Mouse (Mus musculus) urinary bladder, adult 2 months (tissue): Measurements from ENCODE around the gene Rbks. TPM values are rescaled to one million over a fixed set of nuclear protein-coding genes. Genes with fewer than 3 reads are reported as not detected.
"Not testable (repeated sequence)": the region's sequence is repeated elsewhere in the genome, so short reads cannot be mapped to it uniquely, and the experiment has no call there.

ENCODE experiments used
- DNase-seq: peaks from one replicate; pipeline ENCODE4 v3.0.0; 2022; ENCODE audit warnings: low spot score
- polyA plus RNA-seq: library from polyadenylated mRNA; depleted of rRNA; stranded (reverse); fragments of >200 nt; gene quantifications from 2 replicates; pipeline ENCODE4 v1.2.3, GENCODE M21; 2012

The Rbks gene
- polyA plus RNA-seq, 1 experiment: 3.9 TPM

DNA sequence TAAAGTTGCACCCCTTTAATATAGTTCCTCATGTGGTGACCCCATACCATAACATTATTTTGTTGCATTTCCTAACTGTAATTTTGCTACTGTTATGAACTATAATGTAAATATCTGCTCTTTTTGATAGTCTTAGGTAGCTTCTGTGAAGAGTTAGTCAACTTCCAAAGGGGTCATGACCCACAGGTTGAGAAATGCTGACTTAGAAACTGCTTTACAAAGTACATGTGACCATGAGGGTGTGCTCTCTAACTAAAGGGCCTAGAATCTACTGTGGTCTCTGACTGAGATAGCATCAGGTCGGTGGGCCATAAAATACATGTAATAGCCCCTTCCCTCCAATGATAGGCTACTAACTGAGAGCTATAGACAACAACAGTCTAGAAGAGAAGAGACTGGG lies 19.4 kb downstream of the Rbks start:
- DNase-seq: no peak

DNA sequence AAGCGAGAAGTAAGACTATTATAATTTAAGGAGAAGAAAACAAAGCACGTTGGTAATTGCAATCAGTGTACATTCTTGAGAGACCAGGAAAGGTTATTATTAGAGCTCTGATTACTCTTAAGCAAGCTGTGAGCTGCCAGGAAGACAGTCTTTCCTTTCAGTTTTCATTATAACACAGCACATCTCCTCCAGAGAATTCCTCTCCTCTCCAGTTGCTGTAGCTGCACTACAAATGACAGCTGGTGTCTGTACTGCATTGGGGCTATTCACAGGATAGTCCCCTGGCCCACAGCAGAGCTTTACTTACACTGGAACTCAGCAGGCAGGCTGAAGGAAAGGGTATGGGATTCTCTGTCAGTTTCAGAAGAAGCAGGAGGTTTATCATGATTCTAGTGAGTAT lies 24.0 kb downstream of the Rbks start:
- no peak for DNase-seq

DNA sequence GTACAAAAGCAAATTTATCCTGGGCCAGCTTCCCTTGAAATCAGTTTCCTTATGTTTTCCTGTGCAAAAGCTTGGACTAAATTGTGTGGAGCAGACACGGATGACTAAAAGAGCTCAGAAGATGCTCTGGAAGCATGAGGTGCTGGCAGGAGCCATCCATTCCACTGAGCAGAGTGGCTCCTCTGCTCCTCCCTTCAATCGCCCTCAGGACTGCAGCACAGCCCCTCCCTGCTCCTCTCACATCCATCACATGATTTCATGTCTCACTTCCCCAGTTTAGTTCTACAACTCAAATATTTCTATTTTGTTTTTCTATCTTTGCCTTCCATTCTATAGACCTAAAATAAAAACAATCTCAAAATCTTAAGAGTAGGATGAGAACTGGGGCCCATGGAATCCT lies 26.3 kb downstream of the Rbks start:
- DNase-seq: no peak

DNA sequence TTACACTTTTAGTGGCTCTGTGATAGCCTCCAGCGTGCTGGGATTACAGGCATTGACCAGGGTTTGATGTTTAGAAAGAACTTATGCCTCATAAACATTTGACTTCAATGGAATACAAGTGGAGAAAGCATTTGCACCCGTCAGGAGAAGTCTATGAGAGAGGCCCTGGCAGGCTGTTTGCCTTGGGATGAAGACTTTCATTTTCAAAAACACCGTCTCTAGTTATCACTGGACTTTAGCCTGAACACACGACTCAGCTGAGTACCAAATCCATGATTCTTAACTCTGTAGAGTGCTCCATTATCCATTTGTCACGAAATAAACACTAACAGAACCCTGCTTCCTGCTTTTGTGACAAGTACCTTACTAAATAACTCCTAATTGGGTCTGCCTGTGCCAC lies 27.4 kb downstream of the Rbks start:
- DNase-seq: no peak

DNA sequence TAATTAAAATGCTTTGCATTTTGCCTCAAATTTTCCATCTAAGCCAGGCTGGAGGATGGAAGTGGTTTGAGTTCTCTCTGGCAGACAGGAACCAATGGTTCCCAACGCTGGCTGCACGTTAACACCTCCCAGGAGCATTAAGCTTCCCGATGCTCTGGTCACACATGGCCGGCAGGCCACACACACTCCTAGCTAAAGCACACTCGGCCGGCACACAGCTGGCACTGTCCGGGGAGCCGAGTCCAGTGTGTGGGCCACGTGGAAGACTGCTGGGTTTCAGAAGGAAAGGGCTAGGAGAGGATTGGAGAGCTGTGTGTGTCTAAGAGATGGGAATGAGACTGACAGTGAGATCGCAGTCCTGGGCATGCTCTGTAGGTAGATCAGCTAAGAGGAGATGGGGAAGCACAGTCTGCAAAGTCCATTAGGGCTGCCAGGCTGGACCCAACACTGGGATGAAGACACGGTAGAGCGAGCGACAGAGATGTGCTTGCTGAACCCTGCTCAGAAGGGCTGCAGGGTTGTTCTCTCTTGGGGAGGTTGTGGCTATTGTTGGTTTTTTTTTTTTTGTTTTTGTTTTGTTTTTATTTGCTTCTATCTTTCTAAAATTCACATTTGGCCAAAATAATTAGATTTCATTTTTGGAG lies 29.0 kb downstream of the Rbks start:
- DNase-seq: no peak

DNA sequence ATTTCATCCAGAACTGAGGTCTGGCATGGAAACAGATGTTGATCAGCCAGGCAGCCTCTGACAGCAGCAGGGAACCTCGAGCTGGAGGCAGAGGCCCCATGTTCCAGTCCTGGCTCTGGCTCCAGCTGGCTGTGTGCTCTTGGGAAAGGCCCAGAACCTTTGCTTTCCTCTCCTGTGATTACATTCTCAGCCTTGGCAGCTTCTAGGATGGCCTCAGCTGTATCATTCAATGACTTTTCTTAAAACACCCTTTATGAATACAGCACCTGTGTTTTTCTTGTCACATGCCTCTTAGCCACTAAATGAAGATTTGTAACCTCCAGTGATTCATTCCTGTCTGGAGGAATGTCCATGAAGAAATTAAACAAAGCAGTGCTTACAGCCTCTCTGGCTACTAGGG lies 31.3 kb downstream of the Rbks start:
- no peak for DNase-seq

DNA sequence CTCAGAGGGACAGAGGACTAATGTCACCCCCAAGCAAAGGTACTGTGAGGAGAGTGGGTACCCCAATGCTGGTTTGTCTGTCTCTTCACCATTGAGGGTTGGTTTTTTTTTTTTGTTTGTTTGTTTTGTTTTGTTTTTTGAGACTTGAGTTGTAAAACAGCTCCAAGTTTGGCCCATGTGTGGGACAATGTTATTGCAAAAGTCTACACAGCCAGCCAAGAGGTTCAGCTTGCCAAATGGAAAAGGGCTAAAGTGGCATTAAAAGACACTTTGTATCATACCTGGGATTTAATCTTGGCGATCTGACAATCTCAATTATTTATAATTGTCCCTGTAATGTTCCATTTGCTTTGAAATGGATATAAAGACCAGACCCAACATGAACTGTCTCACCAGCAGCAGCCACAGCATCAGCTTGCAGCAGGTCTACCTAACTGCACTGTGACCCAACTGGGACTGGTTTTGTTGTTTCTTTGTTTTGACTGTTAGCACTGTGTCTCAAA lies 41.7 kb downstream of the Rbks start:
- DNase-seq: no peak

DNA sequence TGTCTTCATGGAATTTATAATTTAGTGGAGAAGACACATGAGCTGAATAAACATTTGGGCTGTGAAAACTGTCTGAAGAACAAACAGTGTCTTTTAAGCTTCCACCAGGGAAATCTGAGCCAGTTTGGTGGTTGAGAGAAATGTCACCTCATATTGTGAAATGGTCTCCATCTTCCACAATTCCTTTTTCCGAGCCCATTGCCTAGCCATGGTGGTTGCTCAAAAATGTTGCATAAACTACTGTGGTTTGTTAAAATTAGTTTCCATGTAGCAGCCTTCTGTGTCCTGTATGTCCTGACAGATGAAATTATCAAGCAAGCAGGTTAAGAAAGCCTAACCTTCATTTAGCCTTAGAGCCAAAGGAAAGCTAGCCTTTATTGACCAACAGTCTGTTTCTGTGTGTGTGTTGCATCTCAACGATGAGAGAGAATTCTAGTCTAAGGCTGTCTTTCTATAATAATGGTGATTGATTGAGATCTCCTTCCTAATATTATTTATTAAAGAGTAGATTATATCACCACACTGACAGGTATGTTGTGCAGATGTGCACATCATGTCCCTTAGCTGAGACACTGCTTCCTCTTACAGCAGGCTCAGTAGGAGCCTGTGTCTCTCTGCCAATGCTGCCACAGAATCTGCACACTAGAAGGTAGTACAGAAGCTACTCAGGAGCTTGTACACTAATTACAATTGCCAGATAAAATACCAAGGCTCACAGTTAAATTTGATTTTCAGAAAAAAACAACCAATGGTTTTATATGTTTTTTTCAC lies 46.7 kb downstream of the Rbks start:
- no peak for DNase-seq

DNA sequence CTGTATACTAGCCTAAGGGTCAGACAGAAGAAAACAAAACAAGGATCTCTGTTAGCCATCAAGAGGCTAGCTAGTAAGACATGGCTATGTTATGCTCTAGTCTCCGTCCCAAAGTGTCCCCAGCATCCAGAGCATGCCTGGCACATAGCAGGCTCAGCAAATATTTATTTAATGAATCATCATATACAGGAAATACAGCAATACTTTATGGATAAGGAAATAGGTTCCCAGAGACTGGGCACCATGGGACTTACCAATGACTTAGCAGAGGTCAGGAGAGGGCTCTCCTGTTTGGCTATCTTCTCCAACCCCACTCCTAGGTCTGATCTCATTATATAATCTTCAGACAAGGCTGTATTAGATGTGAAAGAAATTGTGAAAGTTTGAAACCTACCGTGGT lies 50.1 kb downstream of the Rbks start:
- no peak for DNase-seq

DNA sequence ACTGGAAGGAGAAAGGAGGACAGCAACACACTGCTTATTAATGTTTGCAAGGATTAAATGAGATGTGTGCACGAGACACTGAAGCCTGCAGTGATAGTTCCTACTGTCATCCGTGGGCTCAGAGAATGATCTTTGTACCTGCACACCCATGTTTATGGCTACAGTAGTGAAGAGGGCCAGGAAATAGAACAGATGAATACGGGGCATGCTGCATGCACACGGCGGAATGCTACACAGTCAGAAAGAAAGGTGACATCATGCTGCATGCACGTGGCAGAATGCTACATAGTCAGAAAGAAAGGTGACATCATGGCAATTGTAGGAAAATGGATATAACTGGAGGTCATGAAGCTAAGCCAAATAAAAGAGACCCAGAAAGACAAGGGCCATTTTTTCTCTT lies 50.9 kb downstream of the Rbks start:
- DNase-seq: no peak

DNA sequence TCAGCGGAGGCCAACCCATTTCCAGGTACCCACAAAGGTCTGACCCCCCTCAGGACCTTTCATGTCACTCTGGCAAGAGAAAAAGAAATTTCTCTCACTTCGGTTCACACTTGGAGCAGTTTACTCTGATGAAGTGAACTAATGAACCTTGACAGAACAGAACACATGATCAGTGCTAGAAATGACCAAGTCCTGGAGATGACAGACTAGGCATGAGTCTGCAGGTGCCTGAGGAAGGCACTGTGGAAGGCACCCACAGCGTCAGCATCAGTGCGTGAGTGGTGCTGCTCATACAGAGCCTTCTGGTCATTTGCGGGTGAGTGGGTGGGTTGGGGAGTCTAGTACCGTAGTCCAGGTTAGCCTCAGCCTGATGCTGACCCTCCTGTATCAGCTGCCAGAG lies 51.6 kb downstream of the Rbks start:
- no peak for DNase-seq

DNA sequence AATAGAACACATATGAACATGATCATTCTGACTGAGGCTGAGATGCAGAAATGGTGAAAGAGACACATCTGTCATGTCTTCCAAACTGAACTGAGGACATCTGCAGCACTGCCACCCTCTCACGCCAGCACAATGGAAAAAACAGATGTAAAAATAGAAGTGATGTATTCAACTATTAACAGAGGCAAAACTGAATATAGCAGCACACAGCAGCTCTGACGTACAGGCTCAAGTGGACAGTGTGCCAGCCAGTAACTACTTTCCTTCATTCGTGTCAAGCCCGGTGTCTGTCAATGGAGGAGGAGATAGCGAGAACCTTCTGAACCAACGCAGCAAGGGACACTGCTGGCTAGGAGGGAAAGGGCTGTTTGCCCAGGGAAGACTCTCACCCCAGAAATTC lies 52.6 kb downstream of the Rbks start:
- no peak for DNase-seq

DNA sequence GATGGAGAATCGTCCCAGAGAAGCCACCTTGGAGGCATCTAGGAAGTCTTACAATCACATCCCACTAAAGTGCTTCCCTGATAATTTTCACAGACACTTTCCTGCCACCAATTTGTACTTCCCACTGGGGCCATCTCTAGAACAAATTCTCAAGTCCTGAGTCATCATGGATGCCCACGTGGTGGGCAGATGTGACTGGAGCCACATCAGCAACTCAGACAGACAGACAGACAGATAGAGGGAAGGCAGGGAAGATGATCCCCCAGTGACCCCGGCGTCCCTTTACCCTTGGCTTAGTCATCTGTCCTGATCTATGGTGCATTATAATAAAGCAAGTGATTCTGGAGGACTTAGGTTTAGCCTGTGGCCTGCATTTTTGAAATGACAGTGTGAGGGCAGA lies 53.2 kb downstream of the Rbks start:
- DNase-seq: no peak

DNA sequence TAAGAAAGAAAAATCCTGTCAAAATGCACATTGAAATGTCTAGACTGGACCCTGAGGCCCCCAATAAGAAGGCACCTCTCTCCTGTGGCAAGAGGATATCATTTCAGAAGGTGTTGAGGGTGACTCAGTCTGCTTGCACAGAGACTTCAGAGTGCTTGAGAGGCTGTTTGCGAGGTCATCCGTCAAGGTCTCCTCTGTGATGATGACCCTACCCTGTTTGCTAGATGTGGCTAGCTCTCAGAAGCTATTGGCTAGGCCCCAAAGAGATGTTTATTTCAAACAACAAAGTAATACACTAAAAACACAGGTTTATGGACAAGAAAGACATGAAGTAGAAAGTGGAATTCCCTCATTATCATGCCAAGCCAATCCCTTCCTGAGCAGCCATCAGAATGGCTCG lies 55.1 kb downstream of the Rbks start:
- no peak for DNase-seq

DNA sequence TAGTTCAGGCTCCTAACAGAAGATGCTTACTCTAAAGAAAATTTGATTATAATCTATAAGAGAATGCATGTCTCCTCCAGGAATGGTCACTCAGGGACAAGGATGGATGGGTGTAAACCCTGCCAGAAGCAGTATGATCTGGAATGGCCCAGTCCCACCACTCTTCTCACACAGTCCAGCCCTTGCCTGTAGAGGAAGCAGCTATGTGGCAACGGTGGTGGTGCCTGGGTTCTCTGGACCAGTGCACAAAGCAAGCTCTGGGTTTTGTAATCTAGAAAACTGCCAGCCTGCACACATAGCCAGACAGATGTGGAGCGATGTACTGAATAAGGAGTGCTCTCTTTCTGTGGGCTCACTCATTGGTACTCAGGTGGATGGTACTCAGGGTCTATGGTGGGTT lies 56.9 kb downstream of the Rbks start:
- DNase-seq: no peak

DNA sequence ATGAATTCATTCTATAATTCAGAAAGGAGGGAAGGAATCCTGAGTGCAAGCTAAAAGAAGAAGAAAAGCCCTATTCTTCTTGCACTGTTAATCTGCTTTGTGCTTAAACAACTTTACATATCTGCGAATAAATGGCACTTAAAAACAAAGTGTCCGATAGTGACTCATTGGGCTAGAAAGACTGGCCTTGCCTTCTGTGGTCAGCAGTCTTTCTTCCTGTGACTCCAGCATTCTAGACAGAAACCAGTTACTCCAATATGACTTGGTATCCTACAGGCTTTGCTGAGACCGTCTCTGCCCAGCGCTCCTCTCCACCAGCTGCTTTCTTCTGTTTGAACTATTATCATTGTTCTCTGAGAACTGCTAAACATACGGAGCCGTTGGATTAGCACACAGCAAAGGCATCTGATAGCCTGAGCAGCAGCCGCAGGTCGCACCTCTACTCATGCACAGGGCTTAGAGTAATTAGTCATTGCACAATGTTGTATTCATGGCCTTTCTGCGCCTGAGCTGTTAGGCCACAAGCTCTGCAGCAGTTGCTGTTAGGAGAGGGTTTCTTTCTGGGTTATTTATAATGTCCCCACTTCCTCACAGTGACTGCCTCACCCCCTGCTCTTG lies 60.7 kb downstream of the Rbks start:
- no peak for DNase-seq

DNA sequence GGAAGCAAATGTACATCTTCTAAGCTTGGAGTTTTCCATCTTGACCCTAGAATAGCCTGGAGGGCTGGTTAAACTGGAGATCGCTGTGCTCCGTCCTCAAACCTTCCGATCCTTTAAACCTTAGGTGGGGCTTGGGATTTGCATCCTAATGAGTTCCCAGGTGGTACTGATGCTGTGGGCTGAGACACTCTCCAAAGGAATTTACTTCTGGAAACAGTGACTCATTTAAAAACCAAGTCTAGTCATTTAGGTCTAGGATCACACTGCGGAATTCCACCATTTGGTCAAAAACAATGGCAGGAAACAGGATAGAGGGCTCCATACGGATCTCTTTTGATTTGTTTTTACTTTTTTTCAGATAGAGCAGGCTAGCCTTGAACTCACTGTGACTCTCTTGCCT lies 62.7 kb downstream of the Rbks start:
- DNase-seq: no peak

DNA sequence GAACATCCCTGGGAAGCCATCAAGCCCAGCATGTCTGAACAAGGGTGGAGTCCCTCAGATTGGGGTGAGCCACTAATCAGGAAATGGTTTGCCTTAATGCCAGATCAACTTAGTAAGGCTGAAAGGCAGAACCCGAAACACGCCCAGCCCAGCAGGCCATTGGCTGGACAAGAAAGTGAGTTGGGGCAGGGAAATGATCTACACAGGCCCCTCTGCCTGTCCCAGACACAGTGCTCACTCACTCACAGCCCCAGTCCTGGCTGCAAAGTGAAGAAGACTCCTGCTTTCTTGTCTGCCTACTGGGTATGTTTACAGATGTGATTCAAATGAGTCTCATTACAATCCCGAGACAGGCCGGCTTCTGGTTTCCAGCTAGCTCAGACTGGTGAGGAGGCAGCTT lies 63.3 kb downstream of the Rbks start:
- DNase-seq: no peak

DNA sequence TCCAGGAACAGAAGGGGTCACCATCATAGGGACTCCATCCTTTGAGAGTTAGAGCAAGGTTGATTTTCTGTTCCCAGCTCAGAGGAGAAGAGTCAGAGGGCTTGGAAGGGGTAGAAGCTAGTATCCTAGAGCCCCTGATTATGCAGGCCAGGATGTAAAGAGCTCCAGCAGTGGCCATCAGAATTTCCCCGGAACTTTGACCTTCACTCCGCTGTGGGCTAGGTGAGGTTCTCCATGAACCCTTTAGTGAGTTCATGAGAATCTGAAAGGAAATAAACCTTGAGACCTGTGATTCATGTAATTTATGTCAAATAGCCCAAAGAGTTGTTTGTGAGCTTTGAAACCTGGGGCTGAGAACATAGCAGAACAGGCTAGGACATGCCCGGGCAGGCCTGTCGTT lies 66.3 kb downstream of the Rbks start:
- DNase-seq: not testable (repeated sequence)

DNA sequence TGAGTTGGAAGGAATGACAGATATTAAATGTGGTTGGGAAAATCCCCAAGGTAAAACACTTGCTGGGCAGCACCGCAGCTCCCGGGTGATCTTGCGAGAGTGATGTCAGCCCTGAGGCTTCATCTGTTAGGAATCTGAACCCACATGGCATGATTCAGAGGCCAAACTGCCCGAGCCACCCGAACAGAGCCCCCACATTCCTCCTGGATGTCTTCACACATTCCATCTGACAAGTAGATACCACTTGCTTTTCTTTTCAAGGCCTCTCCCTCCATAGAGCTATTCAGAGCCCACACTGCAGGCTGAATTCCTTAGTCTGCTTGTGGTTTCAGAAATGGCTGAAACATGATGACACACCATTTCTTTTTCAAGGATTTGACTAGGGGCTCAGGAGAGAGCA lies 67.4 kb downstream of the Rbks start:
- no peak for DNase-seq

DNA sequence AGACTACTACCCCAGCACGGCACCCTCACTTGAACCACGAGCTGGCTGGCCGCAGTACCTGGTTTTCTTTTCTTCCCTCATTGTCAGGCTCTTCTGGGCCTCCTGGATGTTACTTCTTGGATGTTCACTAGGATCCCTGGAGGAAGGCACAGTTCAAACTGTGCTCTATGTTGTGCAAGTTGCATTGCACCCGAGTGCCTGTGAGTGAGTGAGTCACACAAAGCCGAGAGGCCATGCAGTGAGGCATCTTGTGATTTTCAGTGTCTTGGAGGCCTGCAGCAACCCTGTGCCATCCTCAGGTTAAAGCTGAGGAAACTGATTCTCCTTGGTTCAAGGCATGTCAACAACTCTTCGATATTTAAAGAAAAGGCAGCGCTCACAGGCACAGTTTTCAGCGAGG lies 68.9 kb downstream of the Rbks start:
- DNase-seq: no peak

DNA sequence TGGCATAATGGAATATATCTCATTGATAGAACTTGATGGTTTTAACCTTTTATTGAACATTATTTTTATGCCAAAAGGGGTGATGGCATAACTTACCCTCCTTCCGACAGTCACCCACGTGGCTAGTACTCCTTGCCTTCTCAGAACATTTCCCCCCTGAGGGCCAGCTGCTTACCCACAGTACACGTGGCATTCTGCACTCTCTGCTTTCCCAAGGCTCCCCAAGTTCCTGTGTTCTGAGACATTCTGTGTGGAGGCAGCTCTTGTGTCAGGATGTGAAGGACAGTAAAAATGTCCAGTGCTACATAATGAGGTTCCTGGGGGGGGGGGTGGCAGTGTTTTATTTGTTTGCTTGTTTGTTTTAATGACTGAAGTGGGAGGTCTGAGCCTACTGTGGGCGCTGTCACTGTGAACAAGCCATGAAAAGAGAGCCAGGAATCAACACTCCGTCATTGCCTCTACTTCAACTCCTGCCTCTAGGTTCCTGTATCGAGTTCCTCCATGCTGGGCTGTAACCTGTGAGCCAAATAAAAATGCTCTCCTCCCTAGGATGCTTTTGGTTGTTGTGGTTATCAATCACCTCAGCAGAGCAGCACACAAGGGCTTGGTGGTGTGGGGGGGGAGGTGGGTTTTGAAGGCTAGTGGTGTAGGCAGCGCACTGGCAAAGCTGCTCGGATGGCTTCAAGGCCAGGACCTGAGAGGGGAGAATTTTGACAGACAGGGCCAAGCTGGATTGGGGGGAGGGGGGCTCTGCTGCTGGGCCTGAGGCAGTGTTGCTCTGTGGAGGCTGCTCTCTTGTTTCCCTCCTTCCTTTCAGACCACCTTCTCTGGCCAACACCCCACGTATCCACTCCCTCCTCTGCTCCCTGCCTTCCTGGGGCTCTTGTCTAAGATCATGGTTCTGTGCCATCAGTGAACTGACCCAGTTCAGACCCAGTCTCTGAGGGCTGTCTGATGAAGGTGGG lies 69.6 kb downstream of the Rbks start:
- no peak for DNase-seq
